Mouse (Mus musculus) E14TG2a.4 (cell line): ENCODE data around the gene Herc4.

Experiments used
- CTCF ChIP-seq: conservative IDR thresholded peaks from 2 replicates; pipeline ENCODE4 v1.5.1; 2014; ENCODE audit warnings: low read length
- NANOG ChIP-seq: IDR thresholded peaks from 2 replicates; pipeline ENCODE4 v1.6.1; 2014; ENCODE audit warnings: borderline replicate concordance, low read length, mixed read lengths
- POU5F1 ChIP-seq: IDR thresholded peaks from 2 replicates; pipeline ENCODE4 v1.6.1; 2014; ENCODE audit warnings: low read length, borderline replicate concordance

GRCm38 (mm10) chr10:63350666-63351065 is 107.1 kb downstream of the Herc4 start:
- TF ChIP-seq CTCF (no peak), NANOG (no peak), POU5F1 (no peak)
